21 mouse cellular contexts compared by ENCODE assay signal in the genomic region with DNA sequence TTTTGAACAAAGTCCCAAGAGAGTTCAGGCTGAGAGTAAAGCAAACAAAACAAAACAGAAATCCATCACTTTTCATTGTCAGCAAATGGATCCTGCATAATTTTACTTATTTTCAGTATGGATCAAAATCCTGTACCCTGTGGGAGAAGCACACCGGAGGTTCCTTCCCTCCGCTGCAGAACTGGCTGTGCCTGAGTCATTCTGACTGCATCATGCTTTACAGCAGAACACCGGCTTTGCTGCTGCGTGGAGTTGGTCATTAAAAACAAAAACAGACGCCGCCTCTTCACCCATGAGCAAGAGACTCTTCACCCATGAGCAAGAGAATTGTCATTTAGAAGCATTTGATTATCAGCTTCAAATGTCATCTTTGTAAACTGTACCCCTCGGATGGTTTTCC. TPM values are rescaled to one million over a fixed set of nuclear protein-coding genes. Genes with fewer than 3 reads are reported as not detected.
DNase-seq lines count a peak whose midpoint lies in the region; ATAC-seq lines count a peak whose summit lies in the region.
"Had no signal": no experiment of that assay in that cellular context is flagged by ENCODE, and none has a peak within 500 bp of the region (broad histone marks: within the 10 kb centered on the region; RNA-seq: fewer than 3 reads in every experiment).

No protein-coding gene starts in this region.

- intact Hi-C loops in gastrocnemius, postnatal 36 days (cut with DNase I): no loop called here

- ATAC-seq in frontal cortex, adult (ENCODE audit: low TSS enrichment): peak; percentile 91
- ATAC-seq: CD4-positive, CD25-positive, alpha-beta regulatory T cell, adult 4 months; forebrain, embryonic 13.5 days; forebrain, embryonic 15.5 days; forebrain, postnatal 0 days had no signal

- no peak for DNase-seq in frontal cortex, postnatal 10 days (ENCODE audit: low spot score in 2 of 2)
- DNase-seq in right cerebral cortex, adult 18-20 months: peak; percentile 26
- no peak for DNase-seq in right cerebral cortex, postnatal 14 days
- peak; percentile 50 for DNase-seq in NIH3T3 (ENCODE audit: low read depth)
- peak; percentile 63 for DNase-seq in brain, adult 2 months (ENCODE audit: low read depth, low spot score)
- no peak for DNase-seq in gastrocnemius, postnatal 36 days
- no peak for DNase-seq in embryo, embryonic 11 days
- DNase-seq: adrenal gland, adult 8-10 months; adrenal gland, postnatal 25 days; B cell, adult 2 months; cerebellum, adult 11 months; cerebellum, adult 18-20 months; cerebellum, adult 8-10 months; cerebellum, adult 9-11 months; cerebellum, postnatal 14 days; cerebellum, postnatal 36 days; forebrain, postnatal 0 days had no signal

RNA-seq across cellular contexts. Expression of a gene that starts 27.3 kb away (rescaled TPM):
- total RNA-seq in gastrocnemius, postnatal 36 days (2021): 10 to 100 TPM; 25.9 to 30.5 TPM

RNA-seq across cellular contexts. Expression of a gene that starts 27.5 kb away (rescaled TPM):
- 10 to 100 TPM; 15.8 to 18.3 TPM for total RNA-seq in gastrocnemius, postnatal 36 days (2021)

Comparison
In these comparisons a context has a peak if more than half of its experiments do, and no peak if none do; other contexts are left out.
1. DNase-seq: peak in right cerebral cortex, adult 18-20 months (single experiment), NIH3T3 (single experiment) and brain, adult 2 months (single experiment); none in frontal cortex, postnatal 10 days (0 of 2), right cerebral cortex, postnatal 14 days (single experiment), gastrocnemius, postnatal 36 days (0 of 2) and embryo, embryonic 11 days (single experiment).